Mouse (Mus musculus) spleen, postnatal 10 days (tissue): ENCODE data around the gene Gm10147.
"Not testable (repeated sequence)": the region's sequence is repeated elsewhere in the genome, so short reads cannot be mapped to it uniquely, and the experiment has no call there.

ENCODE experiments used
- DNase-seq, 2 experiments: peaks; one replicate each; pipeline ENCODE4 v3.0.0; 2021 to 2022; ENCODE audit warnings: low spot score in 2 of 2

Gene Gm10147

GRCm38 (mm10) chrX:28607742-28608141 lies at the start of gene Gm10147:
Gene Gm10147, minus strand, starts transcription at chrX:28607842.
- DNase-seq: not testable (repeated sequence)
